Mouse (Mus musculus) monocyte, adult 5-6 weeks (primary cell): ENCODE data around the gene Tekt3. TPM values are rescaled to one million over a fixed set of nuclear protein-coding genes. Genes with fewer than 3 reads are reported as not detected.

Experiments
- ATAC-seq: fragments of 153-309, 156-312 bp; replicated peaks from 2 replicates; pipeline ENCODE4 v1.8.0; 2017; ENCODE audit warnings: mild to moderate bottlenecking; ENCODE audit not compliant: low TSS enrichment, insufficient number of reproducible peaks, severe bottlenecking, poor library complexity, low FRiP score
- total RNA-seq: library from RNA; stranded (forward); fragments of 200-1000, 200-491, 200-594 nt; gene quantifications from 3 replicates; pipeline ENCODE4 v1.2.3, GENCODE M21; 2017

Tekt3 gene
- total RNA-seq, 1 experiment from 2014 or later: not detected

- no peak for ATAC-seq
These were observed 55.2 kb downstream of the Tekt3 start for GRCm38 (mm10) chr11:63116652-63117051.

GRCm38 (mm10) chr11:63117266-63117665 lies 55.8 kb downstream of the Tekt3 start:
- no peak for ATAC-seq

- no peak for ATAC-seq
These were observed 58.3 kb downstream of the Tekt3 start for GRCm38 (mm10) chr11:63119791-63120190.

GRCm38 (mm10) chr11:63122249-63122648 lies 60.8 kb downstream of the Tekt3 start:
- no peak for ATAC-seq

GRCm38 (mm10) chr11:63122776-63123350 lies 61.4 kb downstream of the Tekt3 start:
- no peak for ATAC-seq

GRCm38 (mm10) chr11:63124316-63124715 lies 62.9 kb downstream of the Tekt3 start:
- no peak for ATAC-seq

- ATAC-seq: no peak
These were observed 64.5 kb downstream of the Tekt3 start for GRCm38 (mm10) chr11:63125832-63126456.

- ATAC-seq: no peak
These were observed 65.5 kb downstream of the Tekt3 start for GRCm38 (mm10) chr11:63126976-63127375.

GRCm38 (mm10) chr11:63127513-63127912 lies 66.1 kb downstream of the Tekt3 start:
- no peak for ATAC-seq

GRCm38 (mm10) chr11:63128784-63129183 lies 67.3 kb downstream of the Tekt3 start, which contains the start of gene Pmp22:
Pmp22 (plus strand) TSS chr11:63128982.
- no peak for ATAC-seq

- ATAC-seq: no peak
These were observed 67.9 kb downstream of the Tekt3 start for GRCm38 (mm10) chr11:63129375-63129774.

GRCm38 (mm10) chr11:63129840-63130239 lies 68.4 kb downstream of the Tekt3 start:
- ATAC-seq: no peak

GRCm38 (mm10) chr11:63130497-63130896 lies 69.0 kb downstream of the Tekt3 start:
- no peak for ATAC-seq

- ATAC-seq: no peak
These were observed 69.7 kb downstream of the Tekt3 start for GRCm38 (mm10) chr11:63131001-63131692.

- ATAC-seq: no peak
These were observed 70.2 kb downstream of the Tekt3 start for GRCm38 (mm10) chr11:63131693-63132040.

GRCm38 (mm10) chr11:63132151-63132500 lies 70.7 kb downstream of the Tekt3 start:
- no peak for ATAC-seq

- ATAC-seq: no peak
These were observed 71.3 kb downstream of the Tekt3 start for GRCm38 (mm10) chr11:63132501-63133435.

GRCm38 (mm10) chr11:63134021-63134420 lies 72.6 kb downstream of the Tekt3 start:
- no peak for ATAC-seq
